Mouse (Mus musculus) retina, embryonic 14.5 days (tissue): ENCODE results near the gene Pmel.

Experiments used
- DNase-seq: peaks from one replicate; pipeline ENCODE4 v3.0.0-alpha.2; 2015; ENCODE audit warnings: low spot score

The Pmel gene

GRCm38 (mm10) chr10:128748252-128748864, 44.4 kb downstream of the Pmel start:
- DNase-seq: peak; percentile 94
